Mouse (Mus musculus): ENCODE measurements at regions not wholly inside any gene's neighbourhood (a gene's known extent, or its start where the extent isn't known, plus 50 kb on each side); places are given as distances from the start of the nearest gene placed in this dataset.

- ATAC-seq (replicated peaks in 1 of 2; ENCODE audit: insufficient read depth in 1 of 2, low FRiP score in 2 of 2, low TSS enrichment in 1 of 2, low read depth in 1 of 2, poor library complexity in 2 of 2, severe bottlenecking in 2 of 2): no peak
Observed at GRCm38 (mm10) chr1:195312426-195312825, 135.9 kb upstream of the Cr2 start.

- ATAC-seq (replicated peaks in 1 of 2; ENCODE audit: insufficient read depth in 1 of 2, low FRiP score in 2 of 2, low TSS enrichment in 1 of 2, low read depth in 1 of 2, poor library complexity in 2 of 2, severe bottlenecking in 2 of 2): no peak
Observed at GRCm38 (mm10) chr1:195285076-195285475, 108.6 kb upstream of the Cr2 start.

GRCm38 (mm10) chr1:195241496-195241895 is 65.0 kb upstream of the Cr2 start:
- ATAC-seq (replicated peaks in 1 of 2; ENCODE audit: insufficient read depth in 1 of 2, low FRiP score in 2 of 2, low TSS enrichment in 1 of 2, low read depth in 1 of 2, poor library complexity in 2 of 2, severe bottlenecking in 2 of 2): no peak

- ATAC-seq (replicated peaks in 1 of 2; ENCODE audit: insufficient read depth in 1 of 2, low FRiP score in 2 of 2, low TSS enrichment in 1 of 2, low read depth in 1 of 2, poor library complexity in 2 of 2, severe bottlenecking in 2 of 2): peak; percentile 88 to 92
Observed at GRCm38 (mm10) chr1:195232658-195233057, 56.1 kb upstream of the Cr2 start.

- no peak for ATAC-seq (replicated peaks in 1 of 2; ENCODE audit: insufficient read depth in 1 of 2, low FRiP score in 2 of 2, low TSS enrichment in 1 of 2, low read depth in 1 of 2, poor library complexity in 2 of 2, severe bottlenecking in 2 of 2)
Observed at GRCm38 (mm10) chr1:195227007-195227406, 50.5 kb upstream of the Cr2 start.
